Mouse (Mus musculus): Measurements from ENCODE around the gene Casr. TPM values are rescaled to one million over a fixed set of nuclear protein-coding genes. Genes with fewer than 3 reads are reported as not detected.

Casr gene
- total RNA-seq, 2 experiments from 2014 or later: 0.75 to 1.5 TPM

DNA sequence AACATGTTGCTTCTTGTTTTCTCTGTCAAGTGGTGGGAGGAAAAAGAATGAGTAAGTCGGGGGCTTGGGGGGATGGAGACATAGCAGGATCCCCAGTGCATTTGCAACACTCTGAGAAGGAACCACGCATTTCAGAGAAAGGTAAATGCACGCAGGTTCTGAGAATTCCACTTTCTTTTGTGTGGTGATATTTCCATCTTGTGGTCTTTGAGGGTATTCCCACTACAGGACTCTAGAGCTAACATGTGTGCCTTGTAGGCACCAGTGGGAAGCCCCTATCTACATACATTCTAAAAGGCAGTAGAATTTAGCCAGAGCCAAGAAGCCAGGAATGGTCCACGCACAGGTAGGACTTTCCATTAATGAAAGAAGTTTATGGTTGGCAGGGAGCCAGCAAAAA is 56.0 kb downstream of the Casr start:
- no peak; the same call in none of the 2 replicates for TF ChIP-seq CTCF (IDR thresholded peaks at IDR 0.05)
- Histone ChIP-seq H3K27ac (no peak overlapping the region), H3K4me3 (no peak overlapping the region)
- DNase-seq (ENCODE audit: extremely low spot score in 1 of 2, low spot score in 2 of 2): no peak
- intact Hi-C loops (cut with DNase I): no loop called here

DNA sequence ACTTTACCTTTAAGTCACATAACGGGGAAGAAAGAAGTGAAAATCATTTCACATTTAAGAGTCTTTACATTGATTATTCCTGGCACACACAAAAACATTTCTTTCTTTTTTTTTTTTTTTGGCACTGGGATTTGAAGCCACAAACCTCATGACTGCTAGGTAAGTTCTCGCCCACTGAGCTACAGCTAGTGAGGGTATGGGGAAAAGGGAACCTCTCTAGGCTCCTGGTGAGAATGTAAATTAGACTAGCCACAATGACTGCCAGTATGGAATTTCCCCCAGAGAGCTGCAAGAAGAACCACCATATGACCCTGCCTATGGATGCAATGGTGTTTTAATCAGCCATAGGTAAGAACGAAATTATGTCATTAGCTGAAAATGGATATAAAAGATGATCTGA is 56.8 kb downstream of the Casr start:
- DNase-seq (ENCODE audit: extremely low spot score in 1 of 2, low spot score in 2 of 2): no peak
- TF ChIP-seq CTCF (IDR thresholded peaks at IDR 0.05): no peak
- Histone ChIP-seq H3K4me3 (no peak overlapping the region), H3K27ac (no peak overlapping the region)
- intact Hi-C loops (cut with DNase I): no loop called here

DNA sequence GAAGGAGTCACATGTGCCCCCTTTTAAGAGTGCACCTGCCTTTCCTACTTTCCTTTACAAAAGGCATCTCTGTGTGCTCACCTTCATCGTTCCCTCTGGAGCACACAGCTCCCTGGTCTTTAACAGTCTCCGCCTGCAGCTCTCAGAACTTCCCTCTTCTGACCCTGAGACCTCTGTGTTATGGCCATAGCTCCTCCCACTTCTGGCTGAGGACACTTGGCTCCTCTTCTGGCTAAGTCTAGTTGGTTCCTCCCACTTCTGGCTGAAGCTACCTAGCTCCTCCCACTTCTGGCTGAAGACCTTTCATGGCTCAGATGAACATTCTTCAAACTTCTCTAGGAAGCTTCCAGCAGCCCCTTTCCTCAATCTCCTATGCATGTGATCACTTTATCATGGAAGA is 59.7 kb downstream of the Casr start:
- intact Hi-C loops (cut with DNase I): no loop called here
- DNase-seq (ENCODE audit: extremely low spot score in 1 of 2, low spot score in 2 of 2): no peak
- no peak for TF ChIP-seq CTCF (IDR thresholded peaks at IDR 0.05)

DNA sequence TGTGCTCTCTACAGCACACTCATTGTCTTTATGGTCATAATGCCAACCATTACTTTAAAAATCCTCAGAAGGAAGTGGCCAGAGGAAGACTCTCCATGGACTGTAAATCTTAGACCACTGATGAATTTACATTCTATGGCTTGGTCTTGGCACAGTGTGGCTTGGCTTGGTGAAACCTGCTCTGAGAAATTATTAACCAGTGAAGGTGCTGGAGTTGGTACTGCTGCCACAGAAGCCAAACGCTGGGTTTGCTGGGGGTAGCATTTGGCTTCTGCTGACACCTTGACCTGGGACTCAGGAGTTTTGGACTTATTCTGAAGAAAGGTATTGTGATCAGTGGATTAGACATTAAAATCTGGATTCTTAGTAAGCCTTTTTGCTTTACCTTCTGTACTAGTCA is 69.5 kb downstream of the Casr start:
- no peak for DNase-seq (ENCODE audit: extremely low spot score in 1 of 2, low spot score in 2 of 2)
- Histone ChIP-seq H3K27ac (no peak overlapping the region), H3K4me3 (no peak overlapping the region)
- intact Hi-C loops (cut with DNase I): no loop called here
- TF ChIP-seq CTCF (IDR thresholded peaks at IDR 0.05): no peak

More for the DNA sequence above, 59.7 kb downstream of the Casr start:
- H3K4me3 ChIP-seq: no peak overlapping the region
- H3K27ac ChIP-seq: no peak overlapping the region

GRCm38 (mm10) chr16:36476866-36477265 is 85.1 kb downstream of the Casr start:
- TF ChIP-seq CTCF (IDR thresholded peaks at IDR 0.05): no peak
- no peak for DNase-seq (ENCODE audit: extremely low spot score in 1 of 2, low spot score in 2 of 2)
- Histone ChIP-seq H3K4me3 (no peak overlapping the region), H3K27ac (no peak overlapping the region)
- intact Hi-C loops (cut with DNase I): no loop called here

GRCm38 (mm10) chr16:36475530-36475929 is 86.4 kb downstream of the Casr start:
- H3K27ac ChIP-seq: no peak overlapping the region
- no peak for TF ChIP-seq CTCF (IDR thresholded peaks at IDR 0.05)
- H3K4me3 ChIP-seq: no peak overlapping the region
- no peak for DNase-seq (ENCODE audit: extremely low spot score in 1 of 2, low spot score in 2 of 2)
- intact Hi-C loops (cut with DNase I): no loop called here

GRCm38 (mm10) chr16:36474849-36475248 is 87.1 kb downstream of the Casr start:
- no peak overlapping the region for H3K4me3 ChIP-seq
- DNase-seq (ENCODE audit: extremely low spot score in 1 of 2, low spot score in 2 of 2): no peak
- no peak overlapping the region for H3K27ac ChIP-seq
- TF ChIP-seq CTCF (IDR thresholded peaks at IDR 0.05): no peak
- intact Hi-C loops (cut with DNase I): loop anchor here (5.0 kb wide), 2 partner anchors 232 to 537 kb away; partner anchors contain the start of gene Polq

GRCm38 (mm10) chr16:36473217-36474216 is 88.4 kb downstream of the Casr start:
- Histone ChIP-seq H3K4me3 (no peak overlapping the region), H3K27ac (no peak overlapping the region)
- peak; percentile 99 for TF ChIP-seq CTCF (IDR thresholded peaks at IDR 0.05)
- peak; percentile 20 to 42 for DNase-seq (ENCODE audit: extremely low spot score in 1 of 2, low spot score in 2 of 2)
- intact Hi-C loops (cut with DNase I): loop anchor here (1.0 to 5.0 kb wide), 4 partner anchors 149 to 539 kb away; partner anchors contain the start of gene Polq

- TF ChIP-seq CTCF (IDR thresholded peaks at IDR 0.05): no peak
- Histone ChIP-seq H3K27ac (no peak overlapping the region), H3K4me3 (no peak overlapping the region)
- DNase-seq (ENCODE audit: extremely low spot score in 1 of 2, low spot score in 2 of 2): no peak
- intact Hi-C loops (cut with DNase I): loop anchor here (5.0 kb wide), 2 partner anchors 236 to 541 kb away; partner anchors contain the start of gene Polq
These were observed 90.8 kb downstream of the Casr start for GRCm38 (mm10) chr16:36471066-36471633.

DNA sequence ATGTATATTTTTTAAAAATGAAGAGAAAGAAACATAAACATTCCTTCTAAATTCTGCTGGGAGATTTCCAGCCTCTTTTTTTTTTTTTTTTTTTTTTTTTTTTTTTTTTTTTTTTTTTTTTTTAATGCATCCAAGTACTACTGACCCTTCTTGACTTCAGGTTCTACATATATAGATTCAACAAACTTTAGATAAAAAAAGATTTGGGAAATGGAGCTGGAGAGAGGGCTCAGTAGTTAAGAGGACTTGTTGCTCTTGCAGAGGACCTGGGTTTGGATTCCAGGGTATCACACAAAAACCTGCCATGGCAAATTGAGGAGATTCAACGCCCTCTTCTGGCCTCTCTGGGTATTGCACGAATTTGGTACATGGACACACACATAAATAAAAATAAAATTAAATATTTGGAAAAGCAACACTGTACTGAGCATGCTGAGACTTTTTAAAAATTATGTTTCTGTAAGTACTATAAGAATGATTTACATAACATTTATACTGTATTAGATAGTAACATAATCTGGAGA is 91.9 kb downstream of the Casr start:
- TF ChIP-seq CTCF (IDR thresholded peaks at IDR 0.05): peak; percentile 45
- DNase-seq (ENCODE audit: extremely low spot score in 1 of 2, low spot score in 2 of 2): no peak
- Histone ChIP-seq H3K27ac (no peak overlapping the region), H3K4me3 (no peak overlapping the region)
- intact Hi-C loops (cut with DNase I): loop anchor here (5.0 kb wide), 2 partner anchors 237 to 542 kb away; partner anchors contain the start of gene Polq

- DNase-seq (ENCODE audit: extremely low spot score in 1 of 2, low spot score in 2 of 2): no peak
- Histone ChIP-seq H3K4me3 (no peak overlapping the region), H3K27ac (no peak overlapping the region)
- intact Hi-C loops (cut with DNase I): no loop called here
- TF ChIP-seq CTCF (IDR thresholded peaks at IDR 0.05): no peak
These were observed 92.6 kb downstream of the Casr start for GRCm38 (mm10) chr16:36469367-36469766.

DNA sequence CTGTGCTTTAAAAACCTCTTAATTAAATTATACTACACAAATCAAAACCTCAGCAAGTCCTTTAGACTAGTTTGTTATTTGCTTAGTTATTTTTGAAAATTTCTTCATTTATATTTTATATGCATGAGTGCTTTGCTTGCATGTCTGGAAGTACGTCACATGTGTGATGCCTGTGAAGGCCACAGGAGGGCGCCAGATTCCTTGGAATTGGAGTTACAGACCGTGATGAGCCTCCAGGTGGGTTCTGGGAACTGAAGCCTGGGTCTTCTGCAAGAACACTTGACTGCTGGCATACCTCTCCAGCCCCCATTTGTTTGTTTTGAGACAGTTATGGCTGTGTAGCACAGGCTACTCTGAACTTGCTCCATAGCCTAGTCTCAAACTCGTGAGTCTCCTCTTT is 93.1 kb downstream of the Casr start:
- intact Hi-C loops (cut with DNase I): no loop called here
- DNase-seq (ENCODE audit: extremely low spot score in 1 of 2, low spot score in 2 of 2): no peak
- TF ChIP-seq CTCF (IDR thresholded peaks at IDR 0.05): peak; percentile 33
- Histone ChIP-seq H3K4me3 (no peak overlapping the region), H3K27ac (no peak overlapping the region)

Measured in left cerebral cortex, adult 2 months (tissue).